Mouse (Mus musculus) limb, embryonic 14.5 days (tissue): ENCODE results near the gene C2. TPM values are rescaled to one million over a fixed set of nuclear protein-coding genes. Genes with fewer than 3 reads are reported as not detected.

Experiments
- ATAC-seq: fragments of 200-750 bp; cut with Nextera tagmentation; 2 replicates; pipeline ENCODE4 v1.8.0; 2017; ENCODE audit warnings: low read depth, moderate number of reproducible peaks, moderate TSS enrichment; ENCODE audit not compliant: low FRiP score
- DNase-seq: peaks from one replicate; pipeline ENCODE4 v3.0.0-alpha.2; 2015; ENCODE audit warnings: low spot score
- H3K27ac ChIP-seq: fragments of 300-500 bp; sonication (generic); replicated peaks from 2 replicates; pipeline ENCODE4 v1.5.1; 2014; ENCODE audit warnings: low read depth, mild to moderate bottlenecking, low read length, moderate library complexity, mixed read lengths
- H3K27me3 ChIP-seq: fragments of 300-500 bp; sonication (generic); 2 replicates; pipeline ENCODE4 v1.6.1; 2014; ENCODE audit warnings: low read length, mixed read lengths; ENCODE audit not compliant: control insufficient read depth, insufficient read depth
- H3K36me3 ChIP-seq: fragments of 300-500 bp; sonication (generic); 2 replicates; pipeline ENCODE4 v1.6.1; 2014; ENCODE audit warnings: mild to moderate bottlenecking, low read length, moderate library complexity, mixed read lengths; ENCODE audit not compliant: control insufficient read depth, insufficient read depth
- H3K4me1 ChIP-seq: fragments of 300-500 bp; sonication (generic); 2 replicates; pipeline ENCODE4 v1.6.1; 2014; ENCODE audit warnings: antibody characterized with exemption, low read length, mixed read lengths; ENCODE audit not compliant: control insufficient read depth, insufficient read depth
- H3K4me2 ChIP-seq: fragments of 300-500 bp; sonication (generic); replicated peaks from 2 replicates; pipeline ENCODE4 v1.6.1; 2014; ENCODE audit warnings: low read depth, mild to moderate bottlenecking, low read length, moderate library complexity; ENCODE audit not compliant: severe bottlenecking
- H3K4me3 ChIP-seq: fragments of 300-500 bp; sonication (generic); replicated peaks from 2 replicates; pipeline ENCODE4 v1.5.1; 2014; ENCODE audit warnings: low read length
- H3K9ac ChIP-seq: fragments of 300-500 bp; sonication (generic); 2 replicates; pipeline ENCODE4 v1.6.1; 2014; ENCODE audit warnings: mild to moderate bottlenecking, low read depth, low read length, moderate library complexity; ENCODE audit not compliant: severe bottlenecking
- H3K9me3 ChIP-seq: fragments of 300-500 bp; sonication (generic); 2 replicates; pipeline ENCODE4 v1.6.1; 2016; ENCODE audit warnings: low read length; ENCODE audit not compliant: control insufficient read depth
- POLR2A ChIP-seq: fragments of 200-500 bp; IDR thresholded peaks from 2 replicates; pipeline ENCODE4 v1.8.0; 2012; ENCODE audit warnings: inconsistent platforms, mild to moderate bottlenecking, moderate library complexity, borderline replicate concordance; ENCODE audit not compliant: insufficient read depth, insufficient read length; ENCODE audit errors: extremely low read depth
- WGBS: fragments of 180-500 bp; shearing (Covaris S2); extraction: QIAGEN DNeasy Blood & Tissue Kit; methylation state at CpG from one replicate; pipeline ENCODE4 v1.1.7; 2014; 5-methylcytosine and 5-hydroxymethylcytosine counted together
- polyA plus RNA-seq, 2 experiments: library from polyadenylated mRNA; depleted of rRNA in 1 of 2; stranded (reverse) in 1 of 2; unstranded in 1 of 2; fragments of >200 nt; fragmentation: Nextera tagmentation in 1 of 2; extraction: Ambion mirVana in 1 of 2; gene quantifications; 2 replicates each; pipeline versions ENCODE4 v1.2.1 to v1.2.3; 2012 to 2014

Gene C2
- polyA plus RNA-seq, 2 experiments: 4.7 to 4.9 TPM

DNA sequence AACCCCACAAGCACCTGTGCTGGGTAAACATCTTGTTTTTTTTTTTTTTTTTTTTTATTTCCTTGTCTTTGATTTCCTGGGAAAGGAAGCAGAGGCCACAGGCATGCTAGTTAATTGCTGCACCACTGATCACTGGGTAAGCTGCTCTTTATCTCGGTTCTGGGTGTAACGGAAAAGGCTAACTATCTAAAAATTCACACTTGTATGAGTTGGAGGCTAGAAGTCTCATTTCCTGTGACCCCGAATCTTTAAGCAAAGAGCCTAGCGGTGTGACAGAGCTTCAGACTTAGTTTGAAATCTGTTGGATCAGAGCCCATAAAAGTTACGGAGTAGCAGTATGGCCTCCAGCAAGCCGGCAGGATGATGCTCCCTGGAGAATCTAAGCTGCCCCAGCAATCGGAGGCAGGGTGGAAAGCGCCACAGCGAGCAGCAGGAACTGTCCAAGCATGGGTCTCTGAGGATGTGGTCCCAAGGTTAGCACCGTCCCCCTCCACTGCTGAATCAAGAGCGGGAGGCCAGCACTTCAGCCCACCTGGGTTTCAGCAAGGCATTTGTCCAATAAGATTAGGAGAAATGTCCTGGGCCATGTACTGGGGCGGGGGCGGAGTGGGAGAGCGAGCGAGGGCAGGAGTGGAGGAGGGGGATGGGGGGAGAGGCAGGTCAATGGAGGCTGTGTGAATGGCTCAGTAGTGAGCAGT is 43.4 kb upstream of the C2 start:
- DNase-seq: no peak
- 4% methylated on average over 15 of the region's 15 CpGs for WGBS
- Histone ChIP-seq H3K4me1 (peaks cover 5% of the 10 kb centered on the region), H3K9ac (peak overlapping the region; percentile 48), H3K27ac (0 out of 2 replicates have a peak overlapping the region, but pooled peaks have one; percentile 4), H3K4me2 (peak overlapping the region; percentile 49), H3K4me3 (peak overlapping the region; percentile 25), H3K27me3 (no peaks in the 10 kb centered on the region), H3K36me3 (no peaks in the 10 kb centered on the region), H3K9me3 (no peaks in the 10 kb centered on the region)
- no peak for TF ChIP-seq POLR2A
- peak; percentile 60; the same call in 1 of the 2 replicates for ATAC-seq

DNA sequence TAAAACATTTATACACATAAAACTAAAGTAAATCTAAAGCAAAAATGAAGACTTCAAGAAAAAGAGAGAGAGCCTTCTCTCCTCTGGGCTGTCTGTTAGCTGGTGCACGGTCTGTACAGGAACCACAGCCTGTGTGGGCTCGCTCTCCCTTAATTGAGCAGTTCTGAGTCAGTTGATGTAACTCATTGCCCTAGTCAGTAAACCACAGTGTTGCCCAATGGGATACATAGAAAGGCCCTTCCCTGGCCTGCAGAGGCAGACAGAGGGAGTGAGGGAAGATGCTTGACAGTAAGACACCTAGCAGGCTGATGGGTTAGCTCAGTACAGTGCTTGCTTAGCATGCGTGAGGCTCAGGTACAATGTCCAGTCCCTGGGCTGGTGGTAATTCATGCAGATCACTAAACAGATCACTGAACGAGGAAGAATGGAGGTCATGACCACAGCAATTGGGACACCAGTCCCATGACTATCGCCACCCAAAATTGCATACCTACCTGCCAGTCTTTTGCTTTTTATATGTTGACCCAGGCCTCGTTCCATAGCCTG is 40.0 kb upstream of the C2 start:
- no peak for TF ChIP-seq POLR2A
- WGBS: 83% methylated on average over 6 of the region's 6 CpGs
- ATAC-seq: no peak
- DNase-seq: no peak
- no peak overlapping the region for H3K4me2 ChIP-seq
- H3K4me3 ChIP-seq: no peak overlapping the region
- H3K27ac ChIP-seq: no peak overlapping the region
- peaks cover 12% of the 10 kb centered on the region for H3K36me3 ChIP-seq
- peaks cover 5% of the 10 kb centered on the region for H3K4me1 ChIP-seq
- no peaks in the 10 kb centered on the region for H3K27me3 ChIP-seq
- no peaks in the 10 kb centered on the region for H3K9me3 ChIP-seq
- H3K9ac ChIP-seq: no peak overlapping the region

DNA sequence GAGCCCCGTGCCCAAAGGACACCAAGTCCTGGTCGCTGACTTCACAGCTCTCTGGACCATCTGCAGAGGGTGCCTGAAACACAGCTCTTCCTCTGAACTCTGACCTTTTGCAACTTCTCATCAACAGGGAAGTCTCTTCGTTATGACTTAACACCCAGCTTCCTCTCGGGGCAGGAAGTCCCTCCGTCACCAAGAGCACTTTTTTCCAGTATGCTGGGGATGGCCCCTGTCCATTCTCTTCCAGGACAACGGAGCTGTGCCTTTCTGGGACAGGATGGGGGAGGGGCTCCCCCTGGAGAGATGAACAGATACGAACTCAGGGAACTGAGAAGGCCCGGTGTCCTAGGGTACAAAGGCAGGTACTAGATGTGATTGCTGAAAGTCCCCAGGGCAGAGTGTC is 36.8 kb upstream of the C2 start:
- peaks cover 12% of the 10 kb centered on the region for H3K36me3 ChIP-seq
- no peak for DNase-seq
- no peak for ATAC-seq
- H3K9me3 ChIP-seq: no peaks in the 10 kb centered on the region
- H3K9ac ChIP-seq: no peak overlapping the region
- no peak for TF ChIP-seq POLR2A
- no peak overlapping the region for H3K4me3 ChIP-seq
- no peaks in the 10 kb centered on the region for H3K27me3 ChIP-seq
- H3K4me1 ChIP-seq: peaks cover 5% of the 10 kb centered on the region
- WGBS: 54% methylated on average over 8 of the region's 8 CpGs
- no peak overlapping the region for H3K4me2 ChIP-seq
- no peak overlapping the region for H3K27ac ChIP-seq

DNA sequence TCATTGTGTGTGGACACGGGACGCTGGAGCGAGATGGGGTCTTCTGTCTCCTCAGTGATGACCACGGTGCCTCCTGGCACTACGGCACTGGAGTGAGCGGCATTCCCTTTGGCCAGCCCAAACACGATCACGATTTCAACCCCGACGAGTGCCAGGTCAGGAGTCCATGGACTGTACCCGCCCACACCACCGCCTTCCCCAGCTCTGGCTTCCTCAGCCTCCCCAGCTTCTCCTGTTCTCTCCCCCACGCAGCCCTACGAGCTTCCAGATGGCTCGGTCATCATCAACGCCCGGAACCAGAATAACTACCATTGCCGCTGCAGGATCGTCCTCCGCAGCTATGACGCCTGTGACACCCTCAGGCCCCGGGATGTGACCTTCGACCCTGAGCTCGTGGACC is 36.0 kb upstream of the C2 start:
- no peak for DNase-seq
- H3K36me3 ChIP-seq: peaks cover 12% of the 10 kb centered on the region
- H3K4me2 ChIP-seq: no peak overlapping the region
- H3K27me3 ChIP-seq: no peaks in the 10 kb centered on the region
- TF ChIP-seq POLR2A: no peak
- no peak overlapping the region for H3K9ac ChIP-seq
- ATAC-seq: no peak
- H3K27ac ChIP-seq: no peak overlapping the region
- no peaks in the 10 kb centered on the region for H3K9me3 ChIP-seq
- H3K4me1 ChIP-seq: peaks cover 5% of the 10 kb centered on the region
- WGBS: 80% methylated on average over 23 of the region's 24 CpGs
- H3K4me3 ChIP-seq: no peak overlapping the region

DNA sequence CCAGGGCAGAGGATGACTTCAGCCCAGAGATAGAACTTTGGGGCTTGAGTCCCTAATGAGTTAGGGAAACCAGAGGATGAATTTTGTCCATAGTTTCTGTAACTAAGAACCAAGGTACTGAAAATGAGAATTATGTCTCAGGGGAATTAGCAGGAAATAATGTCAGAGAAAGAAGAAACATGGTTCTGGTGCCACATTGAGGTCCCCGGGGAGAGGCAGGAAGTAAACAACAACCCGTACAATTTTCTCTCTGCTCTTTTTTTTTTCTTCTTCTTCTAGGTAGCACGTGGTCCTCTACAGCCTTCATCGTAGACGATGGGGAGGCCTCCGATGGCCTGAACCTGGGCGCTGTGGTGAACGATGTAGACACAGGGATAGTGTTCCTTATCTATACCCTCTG is 34.2 kb upstream of the C2 start:
- no peak overlapping the region for H3K27ac ChIP-seq

DNA sequence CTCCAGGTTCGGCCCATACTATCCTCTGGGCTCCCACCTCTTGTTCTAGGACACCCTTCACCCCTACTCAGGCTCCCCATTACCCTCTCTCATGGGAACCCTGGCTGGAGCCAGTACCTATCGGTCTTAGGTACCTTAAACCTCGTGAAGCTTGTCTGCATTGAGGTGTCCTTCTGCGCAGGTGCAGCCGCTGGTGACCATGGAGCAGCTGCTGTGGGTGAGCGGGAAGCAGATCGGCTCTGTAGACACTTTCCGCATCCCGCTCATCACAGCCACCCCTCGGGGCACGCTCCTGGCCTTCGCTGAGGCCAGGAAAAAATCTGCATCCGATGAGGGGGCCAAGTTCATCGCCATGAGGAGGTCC is 33.7 kb upstream of the C2 start:
- no peak for TF ChIP-seq POLR2A
- Histone ChIP-seq H3K9me3 (no peaks in the 10 kb centered on the region), H3K36me3 (peaks cover 12% of the 10 kb centered on the region), H3K27ac (no peak overlapping the region), H3K27me3 (no peaks in the 10 kb centered on the region), H3K9ac (peak overlapping the region; percentile 65), H3K4me1 (peaks cover 5% of the 10 kb centered on the region), H3K4me3 (peak overlapping the region; percentile 68), H3K4me2 (peak overlapping the region; percentile 96)
- WGBS: 9% methylated on average over 14 of the region's 14 CpGs
- ATAC-seq (no peak), DNase-seq (no peak)

More for the DNA sequence above, 34.2 kb upstream of the C2 start:
- H3K4me1 ChIP-seq: peaks cover 5% of the 10 kb centered on the region
- peak overlapping the region; percentile 68 for H3K4me3 ChIP-seq
- TF ChIP-seq POLR2A: no peak
- H3K9me3 ChIP-seq: no peaks in the 10 kb centered on the region
- H3K27me3 ChIP-seq: no peaks in the 10 kb centered on the region
- H3K36me3 ChIP-seq: peaks cover 12% of the 10 kb centered on the region
- DNase-seq (no peak), ATAC-seq (no peak)
- H3K9ac ChIP-seq: peak overlapping the region; percentile 65; the same call in 1 of the 2 replicates
- peak overlapping the region; percentile 96 for H3K4me2 ChIP-seq
- 92% methylated on average over 8 of the region's 8 CpGs for WGBS
